In the genomic region with DNA sequence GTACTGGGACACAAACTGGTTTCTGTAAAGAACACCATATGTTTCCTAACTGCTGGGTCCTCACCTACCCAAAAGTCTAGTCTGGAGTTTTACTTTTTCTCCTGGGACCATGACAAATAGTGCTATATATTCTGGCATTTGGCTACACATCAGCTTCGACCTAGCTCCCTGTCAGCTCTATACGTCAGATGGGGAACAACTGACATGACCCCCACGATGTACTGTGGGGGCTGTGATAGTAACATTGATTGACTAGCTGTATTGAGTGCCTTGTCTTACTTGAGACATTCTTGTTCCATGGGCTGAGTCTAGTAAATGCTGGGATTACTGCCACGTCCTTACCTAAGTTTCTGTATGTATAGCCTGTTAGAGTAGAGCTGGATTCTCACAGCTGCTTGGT, we compare ENCODE assay signal across 9 mouse cellular contexts. TPM values are rescaled to one million over a fixed set of nuclear protein-coding genes. Genes with fewer than 3 reads are reported as not detected.
DNase-seq lines count a peak whose midpoint lies in the region; ATAC-seq and TF ChIP-seq lines count a peak whose summit lies in the region.
"Had no signal": no experiment of that assay in that cellular context is flagged by ENCODE, and none has a peak within 500 bp of the region (broad histone marks: within the 10 kb centered on the region; RNA-seq: fewer than 3 reads in every experiment).

No protein-coding gene starts in this region.

- no peak overlapping the region for H3K4me3 ChIP-seq in liver, adult 2 months (ENCODE audit: insufficient read depth, low read depth, low read length)
- H3K4me3 ChIP-seq in embryonic facial prominence, embryonic 12.5 days: no peak overlapping the region
- H3K4me3 ChIP-seq in hindbrain, postnatal 0 days (ENCODE audit: low read length): no peak overlapping the region
- no peak overlapping the region for H3K4me3 ChIP-seq in neural tube, embryonic 12.5 days

- WGBS in liver, adult 2 months: 46% methylated on average over 4 of the region's 4 CpGs
- WGBS in embryonic facial prominence, embryonic 12.5 days: 53% methylated on average over 4 of the region's 4 CpGs
- 50% methylated on average over 4 of the region's 4 CpGs for WGBS in hindbrain, postnatal 0 days
- WGBS in neural tube, embryonic 12.5 days: 72% methylated on average over 4 of the region's 4 CpGs

- peaks cover 25% of the 10 kb centered on the region for H3K36me3 ChIP-seq in liver, adult 2 months (ENCODE audit: control insufficient read depth, insufficient read depth, low read length)
- H3K36me3 ChIP-seq in embryonic facial prominence, embryonic 12.5 days: peaks cover 42% of the 10 kb centered on the region
- H3K36me3 ChIP-seq in hindbrain, postnatal 0 days (ENCODE audit: insufficient read depth, low read length): no peaks in the 10 kb centered on the region; the same call in 1 of the 2 replicates
- peaks cover 35% of the 10 kb centered on the region for H3K36me3 ChIP-seq in neural tube, embryonic 12.5 days

- peaks cover 6% of the 10 kb centered on the region for H3K79me2 ChIP-seq in liver, adult 2 months (ENCODE audit: control insufficient read depth, insufficient read depth, low read length)

- H3K27ac ChIP-seq in liver, adult 2 months (replicated peaks; ENCODE audit: insufficient read depth, low read depth, low read length): peak overlapping the region; percentile 88
- peak overlapping the region; percentile 86 for H3K27ac ChIP-seq in embryonic facial prominence, embryonic 12.5 days
- H3K27ac ChIP-seq in hindbrain, postnatal 0 days: peak overlapping the region; percentile 79
- H3K27ac ChIP-seq in neural tube, embryonic 12.5 days: peak overlapping the region; percentile 33; the same call in 1 of the 2 replicates

- H3K9me3 ChIP-seq in embryonic facial prominence, embryonic 12.5 days: no peaks in the 10 kb centered on the region
- H3K9me3 ChIP-seq in hindbrain, postnatal 0 days (ENCODE audit: low read length): no peaks in the 10 kb centered on the region
- no peaks in the 10 kb centered on the region for H3K9me3 ChIP-seq in neural tube, embryonic 12.5 days

- no peak for TF ChIP-seq POLR2A in liver, adult 2 months (IDR thresholded peaks at IDR 0.05; ENCODE audit: extremely low read depth, insufficient read depth, low read length)

- DNase-seq in liver, adult 2 months (ENCODE audit: extremely low read depth, low read depth, low spot score): no peak
- DNase-seq in liver: no peak
- DNase-seq in hindbrain, postnatal 0 days (ENCODE audit: low spot score): no peak
- no peak for DNase-seq in adipocyte (ENCODE audit: low spot score)
- DNase-seq in kidney, adult 11 months: no peak
- DNase-seq in gastrocnemius, adult 8-10 months (ENCODE audit: low spot score in 2 of 2): no peak

- no peak for TF ChIP-seq CTCF in liver, adult 2 months (IDR thresholded peaks at IDR 0.05; ENCODE audit: low read depth, low read length)
- TF ChIP-seq CTCF in hindbrain, postnatal 0 days (IDR thresholded peaks at IDR 0.05; ENCODE audit: low read depth): no peak

- peak overlapping the region; percentile 37 for H3K9ac ChIP-seq in liver, adult 2 months (ENCODE audit: low read depth, low read length)
- H3K9ac ChIP-seq in embryonic facial prominence, embryonic 12.5 days: no peak overlapping the region
- H3K9ac ChIP-seq in hindbrain, postnatal 0 days (replicated peaks; ENCODE audit: low read length): no peak overlapping the region
- no peak overlapping the region for H3K9ac ChIP-seq in neural tube, embryonic 12.5 days

- H3K4me1 ChIP-seq in liver, adult 2 months (ENCODE audit: control insufficient read depth, insufficient read depth, low read length): peaks cover 68% of the 10 kb centered on the region
- peaks cover 47% of the 10 kb centered on the region for H3K4me1 ChIP-seq in embryonic facial prominence, embryonic 12.5 days
- H3K4me1 ChIP-seq in hindbrain, postnatal 0 days (ENCODE audit: insufficient read depth, low read length): peaks cover 3% of the 10 kb centered on the region; the same call in 1 of the 2 replicates
- peaks cover 34% of the 10 kb centered on the region for H3K4me1 ChIP-seq in neural tube, embryonic 12.5 days

- no peaks in the 10 kb centered on the region for H3K27me3 ChIP-seq in liver, adult 2 months (ENCODE audit: control insufficient read depth, insufficient read depth, low read length)
- H3K27me3 ChIP-seq in embryonic facial prominence, embryonic 12.5 days: no peaks in the 10 kb centered on the region
- no peaks in the 10 kb centered on the region for H3K27me3 ChIP-seq in hindbrain, postnatal 0 days (ENCODE audit: insufficient read depth, low read length)
- H3K27me3 ChIP-seq in neural tube, embryonic 12.5 days (replicated peaks): no peaks in the 10 kb centered on the region

- ATAC-seq in embryonic facial prominence, embryonic 12.5 days (ENCODE audit: insufficient number of reproducible peaks, insufficient read depth, low FRiP score, low TSS enrichment): no peak
- no peak for ATAC-seq in hindbrain, postnatal 0 days
- ATAC-seq in neural tube, embryonic 12.5 days (ENCODE audit: low FRiP score, low read depth): no peak

- peak overlapping the region; percentile 11; the same call in 1 of the 2 replicates for H3K4me2 ChIP-seq in embryonic facial prominence, embryonic 12.5 days (replicated peaks)
- H3K4me2 ChIP-seq in hindbrain, postnatal 0 days (ENCODE audit: low read depth, low read length): peak overlapping the region; percentile 7; the same call in 1 of the 2 replicates
- 0 out of 2 replicates have a peak overlapping the region, but pooled peaks have one; percentile 0 for H3K4me2 ChIP-seq in neural tube, embryonic 12.5 days (replicated peaks)

RNA-seq across cellular contexts. Expression of a gene that starts 8.9 kb away (rescaled TPM):
- 57.5 and 92.2 TPM in 2 replicates for total RNA-seq in liver, adult 2 months (2014; rRNA removed)
- polyA plus RNA-seq in liver, adult 2 months (2012; rRNA removed): 38.7 and 39.4 TPM in 2 replicates
- 69.8 and 74.0 TPM in 2 replicates for polyA plus RNA-seq in embryonic facial prominence, embryonic 12.5 days (2016; fragmentation: Nextera tagmentation; extraction: Ambion mirVana)
- 110 and 126 TPM in 2 replicates for total RNA-seq in hindbrain, postnatal 0 days (2014; rRNA removed)
- 38.8 and 41.5 TPM in 2 replicates for polyA plus RNA-seq in hindbrain, postnatal 0 days (2015; fragmentation: Nextera tagmentation; extraction: Ambion mirVana)
- polyA plus RNA-seq in neural tube, embryonic 12.5 days (2016; fragmentation: Nextera tagmentation; extraction: Ambion mirVana): 87.0 and 91.1 TPM in 2 replicates
- 100 to 1,000 TPM in 3 of 4 experiments, 10 to 100 TPM in 1; 95.7 to 113 (median 106) TPM for total RNA-seq in gastrocnemius, adult 8-10 months (2022)

RNA-seq across cellular contexts. Expression of a gene that starts 20.2 kb away (rescaled TPM):
- total RNA-seq in liver, adult 2 months (2014; rRNA removed): 0.55 and 1.6 TPM in 2 replicates
- 2.5 and 4.7 TPM in 2 replicates for polyA plus RNA-seq in liver, adult 2 months (2012; rRNA removed)
- polyA plus RNA-seq in embryonic facial prominence, embryonic 12.5 days (2016; fragmentation: Nextera tagmentation; extraction: Ambion mirVana): 1.5 and 1.6 TPM in 2 replicates
- 1.0 and 1.6 TPM in 2 replicates for total RNA-seq in hindbrain, postnatal 0 days (2014; rRNA removed)
- 1.4 and 2.1 TPM in 2 replicates for polyA plus RNA-seq in hindbrain, postnatal 0 days (2015; fragmentation: Nextera tagmentation; extraction: Ambion mirVana)
- polyA plus RNA-seq in neural tube, embryonic 12.5 days (2016; fragmentation: Nextera tagmentation; extraction: Ambion mirVana): 0.96 and 1.3 TPM in 2 replicates
- 10 to 100 TPM; 13.8 to 23.4 (median 18.2) TPM for total RNA-seq in gastrocnemius, adult 8-10 months (2022)
- total RNA-seq: hematopoietic stem cell, adult 5-6 weeks had no signal

RNA-seq across cellular contexts. Expression of a gene that starts 42.7 kb away (rescaled TPM):
- 23.5 and 25.1 TPM in 2 replicates for total RNA-seq in liver, adult 2 months (2014; rRNA removed)
- polyA plus RNA-seq in liver, adult 2 months (2012; rRNA removed): 5.0 and 5.2 TPM in 2 replicates
- 85.4 and 85.7 TPM in 2 replicates for polyA plus RNA-seq in embryonic facial prominence, embryonic 12.5 days (2016; fragmentation: Nextera tagmentation; extraction: Ambion mirVana)
- 84.3 and 93.8 TPM in 2 replicates for total RNA-seq in hindbrain, postnatal 0 days (2014; rRNA removed)
- 136 and 139 TPM in 2 replicates for polyA plus RNA-seq in hindbrain, postnatal 0 days (2015; fragmentation: Nextera tagmentation; extraction: Ambion mirVana)
- 95.0 and 95.8 TPM in 2 replicates for polyA plus RNA-seq in neural tube, embryonic 12.5 days (2016; fragmentation: Nextera tagmentation; extraction: Ambion mirVana)
- 100 to 1,000 TPM; 104 to 118 (median 108) TPM for total RNA-seq in gastrocnemius, adult 8-10 months (2022)

Comparison
In these comparisons a context has a peak if more than half of its experiments do, and no peak if none do; other contexts are left out.
1. H3K27ac ChIP-seq: peak in every context shown above with its lines; median percentile 88 in liver, adult 2 months; 86 in embryonic facial prominence, embryonic 12.5 days; 79 in hindbrain, postnatal 0 days; 33 in neural tube, embryonic 12.5 days.
2. RNA of a gene that starts 42.7 kb away (polyA plus RNA-seq): 136 to 139 TPM in hindbrain, postnatal 0 days, 95.0 to 95.8 TPM in neural tube, embryonic 12.5 days and 85.4 to 85.7 TPM in embryonic facial prominence, embryonic 12.5 days; 5.0 to 5.2 TPM in liver, adult 2 months; every median in the first group is over 10 times any median in the second.
3. Peak in every context shown above with its lines, with median percentiles within 50 percentile points of each other: H3K4me2 ChIP-seq.